Mouse (Mus musculus): ENCODE data around the gene Runx1. TPM values are rescaled to one million over a fixed set of nuclear protein-coding genes. Genes with fewer than 3 reads are reported as not detected.

Runx1 gene
- polyA plus RNA-seq, 1 experiment from 2014 or later, result 3.0 TPM

DNA sequence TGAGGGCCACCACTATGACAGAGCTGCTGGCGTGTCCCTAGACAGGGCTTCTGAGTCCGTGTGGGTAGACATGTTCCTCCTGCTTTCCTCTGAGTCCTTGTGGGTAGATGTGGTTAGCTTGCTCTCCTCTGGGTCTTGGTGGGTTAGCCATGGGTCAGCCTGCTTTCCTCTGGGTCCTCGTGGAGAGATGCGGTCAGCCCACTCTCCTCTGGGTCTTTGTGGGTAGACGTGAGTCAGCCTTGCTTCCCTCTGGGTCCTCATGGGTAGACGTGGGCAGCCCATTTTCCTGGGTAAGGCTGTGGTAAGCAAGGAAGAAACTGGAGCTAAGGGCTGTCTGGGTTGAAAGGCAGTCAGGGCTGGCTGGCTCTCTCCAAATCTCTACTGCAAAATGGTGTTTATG, 26.3 kb upstream of the Runx1 start:
- H3K4me1 ChIP-seq, result no peaks in the 10 kb centered on the region
- no peak for DNase-seq (ENCODE audit: low spot score)
- 88% methylated on average over 6 of the region's 6 CpGs for WGBS
- H3K9me3 ChIP-seq, result no peaks in the 10 kb centered on the region
- no peak overlapping the region for H3K4me3 ChIP-seq
- H3K36me3 ChIP-seq (replicated peaks), result no peaks in the 10 kb centered on the region
- no peaks in the 10 kb centered on the region; the same call in 1 of the 2 replicates for H3K27me3 ChIP-seq (replicated peaks; ENCODE audit: low read depth, poor library complexity, severe bottlenecking)
- no peak overlapping the region for H3K27ac ChIP-seq (replicated peaks)

DNA sequence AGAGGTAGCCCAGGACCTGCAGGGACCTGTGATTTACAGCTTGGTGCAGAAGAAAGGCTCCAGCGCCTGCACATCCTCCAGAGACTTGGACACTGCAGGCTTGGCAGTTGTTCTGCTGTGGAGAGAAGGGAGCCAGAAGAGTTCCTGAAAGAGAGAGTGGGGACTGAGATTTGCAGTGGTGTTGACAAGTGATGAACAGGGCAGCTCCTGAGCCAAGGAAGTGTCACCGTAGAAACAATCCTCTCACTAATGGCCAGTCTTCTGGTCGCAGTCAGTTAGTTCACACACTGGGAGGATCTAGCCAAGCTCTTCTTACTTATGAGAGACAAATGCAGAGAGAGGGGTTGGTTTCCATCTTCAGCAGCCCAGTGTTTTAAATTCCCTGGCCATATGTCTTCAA, 24.5 kb upstream of the Runx1 start:
- Histone ChIP-seq H3K4me1 (peaks cover 10% of the 10 kb centered on the region), H3K9me3 (no peaks in the 10 kb centered on the region), H3K27me3 (replicated peaks; ENCODE audit: low read depth, poor library complexity, severe bottlenecking) (no peaks in the 10 kb centered on the region; the same call in 1 of the 2 replicates), H3K36me3 (replicated peaks) (no peaks in the 10 kb centered on the region), H3K27ac (replicated peaks) (no peak overlapping the region), H3K4me3 (no peak overlapping the region)
- no peak for DNase-seq (ENCODE audit: low spot score)
- 79% methylated on average over 3 of the region's 3 CpGs for WGBS

DNA sequence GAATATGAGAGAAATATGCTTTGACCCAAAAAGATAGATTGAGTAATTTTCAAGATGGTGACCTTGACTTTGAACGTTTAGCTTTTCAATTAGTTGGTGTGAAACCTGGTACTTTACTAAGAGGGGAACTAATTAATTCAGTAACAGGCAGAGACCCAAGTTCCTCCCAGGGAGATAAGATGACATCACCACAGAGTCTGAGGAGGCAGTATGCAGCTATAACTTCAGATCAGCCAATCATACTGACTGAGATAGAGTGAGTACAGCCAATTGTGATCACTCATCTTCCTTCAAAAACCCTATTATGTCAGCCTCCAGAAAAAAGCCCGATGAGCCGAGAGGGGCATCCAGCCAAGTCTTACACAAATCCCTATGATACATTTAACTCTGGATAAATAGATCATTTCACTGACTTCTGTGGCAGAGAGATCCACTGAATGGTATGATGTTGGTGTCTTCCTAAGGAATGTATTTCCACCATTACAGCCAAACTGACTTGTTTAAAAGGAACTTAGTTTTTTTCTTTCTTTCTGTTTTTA, 21.9 kb upstream of the Runx1 start:
- Histone ChIP-seq H3K27ac (replicated peaks) (no peak overlapping the region), H3K9me3 (no peaks in the 10 kb centered on the region), H3K27me3 (replicated peaks; ENCODE audit: low read depth, poor library complexity, severe bottlenecking) (no peaks in the 10 kb centered on the region), H3K4me3 (no peak overlapping the region), H3K4me1 (peaks cover 16% of the 10 kb centered on the region), H3K36me3 (replicated peaks) (no peaks in the 10 kb centered on the region)
- DNase-seq (ENCODE audit: low spot score), result no peak
- WGBS, result 92% methylated on average over 3 of the region's 3 CpGs

DNA sequence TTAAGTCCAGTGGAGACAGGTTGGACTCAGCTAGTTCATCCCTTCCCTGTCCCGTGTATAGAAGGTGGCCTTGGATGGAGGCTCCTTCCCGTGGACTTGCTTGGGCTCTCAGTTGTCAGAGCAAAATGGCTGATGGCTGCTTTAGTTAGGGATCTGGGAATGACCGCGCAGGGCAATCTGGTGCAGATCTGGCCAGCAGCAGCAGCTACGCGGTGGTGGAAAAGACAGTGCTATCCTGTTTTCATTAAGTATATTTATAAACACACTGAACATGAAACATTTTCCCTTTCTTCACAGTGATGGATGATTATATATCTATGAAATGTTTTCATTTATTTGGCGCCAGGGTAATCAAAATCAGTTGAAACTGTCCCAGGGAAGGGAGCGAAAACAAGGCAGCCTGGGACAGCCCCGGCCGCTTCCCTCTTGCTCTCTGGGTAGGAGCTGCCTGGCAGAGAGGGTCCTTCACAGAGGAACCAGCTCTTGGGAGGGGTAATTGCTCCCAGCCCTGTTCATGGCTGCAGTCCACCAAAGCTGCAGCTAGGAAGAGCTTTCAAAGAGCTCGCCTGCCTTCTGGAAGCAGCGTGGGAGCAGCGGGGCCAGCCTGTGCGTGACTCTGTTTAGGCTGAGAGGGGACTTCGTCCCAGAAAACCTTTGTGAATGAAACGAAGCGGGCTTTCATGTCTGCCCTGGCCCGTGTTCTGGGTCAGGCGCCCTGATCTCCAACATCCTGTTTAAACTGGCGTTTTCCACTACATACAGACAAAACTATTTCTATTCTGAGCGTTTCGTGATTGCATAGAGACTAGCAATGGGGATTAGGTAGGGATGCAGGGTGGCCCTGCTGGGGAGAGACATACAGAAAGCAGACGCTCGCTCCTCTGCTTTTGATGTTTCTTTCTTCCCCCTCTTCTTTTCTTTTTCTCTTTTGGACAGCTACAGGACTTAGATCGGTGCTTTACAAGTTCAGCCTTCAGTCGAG, 19.6 kb upstream of the Runx1 start:
- peak overlapping the region; percentile 18; the same call in 1 of the 2 replicates for H3K4me3 ChIP-seq
- H3K9me3 ChIP-seq, result no peaks in the 10 kb centered on the region
- peak; percentile 66 for DNase-seq (ENCODE audit: low spot score)
- H3K27me3 ChIP-seq (replicated peaks; ENCODE audit: low read depth, poor library complexity, severe bottlenecking), result no peaks in the 10 kb centered on the region
- WGBS, result 51% methylated on average over 26 of the region's 26 CpGs
- H3K27ac ChIP-seq (replicated peaks), result peak overlapping the region; percentile 78
- peaks cover 16% of the 10 kb centered on the region for H3K4me1 ChIP-seq
- no peaks in the 10 kb centered on the region for H3K36me3 ChIP-seq (replicated peaks)

DNA sequence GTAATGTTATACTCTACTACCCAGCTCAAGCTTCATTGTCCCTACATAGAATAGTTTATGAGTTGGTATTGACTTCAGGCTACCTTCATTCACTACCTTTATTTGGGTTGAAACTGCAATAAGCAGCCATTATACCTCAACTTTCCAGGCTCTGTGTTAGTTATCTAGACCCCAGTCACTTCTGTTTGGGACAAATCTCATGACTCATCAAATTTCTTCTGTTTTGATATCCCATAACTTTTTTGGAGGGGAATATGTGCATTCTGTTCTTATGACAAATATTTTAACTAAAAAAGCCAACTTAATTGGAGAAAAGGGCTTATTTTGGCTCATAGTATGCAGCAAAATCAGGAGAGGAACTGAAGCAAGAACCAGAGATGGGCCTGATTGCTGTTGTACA, 12.8 kb upstream of the Runx1 start:
- H3K27me3 ChIP-seq (replicated peaks; ENCODE audit: low read depth, poor library complexity, severe bottlenecking), result peaks cover 4% of the 10 kb centered on the region; the same call in 1 of the 2 replicates
- no peak overlapping the region for H3K27ac ChIP-seq (replicated peaks)
- no peak overlapping the region for H3K4me3 ChIP-seq
- DNase-seq (ENCODE audit: low spot score), result no peak
- H3K4me1 ChIP-seq, result peaks cover 6% of the 10 kb centered on the region; the same call in 1 of the 2 replicates
- no peaks in the 10 kb centered on the region for H3K9me3 ChIP-seq
- H3K36me3 ChIP-seq (replicated peaks), result no peaks in the 10 kb centered on the region

DNA sequence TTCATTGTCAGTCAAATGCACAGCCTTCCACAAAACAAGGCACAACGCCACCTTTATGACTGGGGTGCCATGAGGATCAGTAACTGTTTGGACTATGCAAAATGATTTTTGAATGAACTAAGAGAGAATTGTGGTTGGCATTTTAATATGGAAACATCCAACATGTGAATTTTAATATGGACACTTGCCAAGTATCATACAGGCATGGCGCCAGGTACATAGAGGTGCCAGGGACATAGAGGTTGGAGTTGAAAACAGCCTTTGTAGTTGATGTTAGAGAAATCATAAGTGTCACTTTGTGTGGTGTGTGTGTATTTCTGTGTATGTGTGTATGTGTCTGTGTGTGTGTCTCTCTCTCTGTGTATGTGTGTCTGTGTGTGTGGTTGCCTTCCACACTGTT, 5.4 kb upstream of the Runx1 start:
- Histone ChIP-seq H3K9me3 (no peaks in the 10 kb centered on the region), H3K27ac (replicated peaks) (no peak overlapping the region), H3K4me1 (peaks cover 21% of the 10 kb centered on the region), H3K36me3 (replicated peaks) (no peaks in the 10 kb centered on the region), H3K27me3 (replicated peaks; ENCODE audit: low read depth, poor library complexity, severe bottlenecking) (peaks cover 13% of the 10 kb centered on the region; the same call in 1 of the 2 replicates), H3K4me3 (no peak overlapping the region)
- WGBS, result 93% methylated on average over 2 of the region's 2 CpGs
- DNase-seq (ENCODE audit: low spot score), result no peak

DNA sequence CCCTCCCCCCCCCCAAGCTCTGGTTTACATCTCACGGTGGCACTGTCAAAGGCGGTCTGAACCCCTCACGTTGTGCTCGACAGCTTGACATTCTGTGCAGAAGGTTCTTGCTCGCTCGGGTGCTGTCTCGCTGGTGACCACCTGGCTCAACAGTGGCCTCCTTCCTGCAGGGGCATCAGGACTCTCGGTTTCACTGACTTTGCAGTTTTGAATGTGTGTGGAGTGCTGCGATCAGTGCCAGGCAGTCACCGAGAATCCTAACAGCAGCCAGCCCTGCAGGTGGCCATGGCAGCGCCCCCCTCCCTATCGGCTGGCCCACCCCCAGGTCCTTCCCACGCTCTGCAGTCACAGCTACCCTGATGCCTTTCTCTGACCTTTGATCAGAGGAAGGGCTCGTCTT, 4.5 kb upstream of the Runx1 start:
- Histone ChIP-seq H3K27ac (replicated peaks) (no peak overlapping the region), H3K4me1 (peaks cover 20% of the 10 kb centered on the region), H3K4me3 (no peak overlapping the region), H3K9me3 (no peaks in the 10 kb centered on the region), H3K36me3 (replicated peaks) (no peaks in the 10 kb centered on the region), H3K27me3 (replicated peaks; ENCODE audit: low read depth, poor library complexity, severe bottlenecking) (0 out of 2 replicates have a peak, but pooled peaks cover 13% of the 10 kb centered on the region)
- 59% methylated on average over 14 of the region's 14 CpGs for WGBS
- DNase-seq (ENCODE audit: low spot score), result no peak

DNA sequence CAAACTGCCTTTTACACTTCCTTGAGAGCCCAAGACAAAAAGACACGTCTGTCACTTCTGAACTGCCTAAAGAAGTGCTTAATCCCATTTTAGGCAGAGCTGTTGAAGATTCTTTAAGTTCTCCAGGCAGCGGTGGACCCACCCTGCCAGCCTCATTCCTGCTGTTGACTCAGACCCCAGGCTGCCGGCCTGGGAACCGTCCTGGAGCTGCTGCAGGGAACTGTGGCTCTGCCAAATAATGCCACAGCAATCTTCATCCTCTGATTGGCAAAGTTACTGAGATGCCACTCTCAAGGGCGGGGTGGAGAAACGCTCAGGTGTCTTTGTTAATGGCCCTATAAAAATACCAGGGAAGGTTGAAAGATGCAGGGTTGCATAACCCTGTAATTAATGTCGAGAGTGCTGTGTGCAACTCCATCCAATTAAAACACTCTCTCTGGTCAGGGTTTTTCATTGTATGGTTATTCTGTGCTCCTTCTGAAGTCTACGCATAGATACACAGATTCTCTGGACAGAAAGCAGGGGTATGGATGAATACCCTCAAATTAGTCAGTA, 2.4 kb upstream of the Runx1 start:
- WGBS, result 53% methylated on average over 8 of the region's 8 CpGs
- DNase-seq (ENCODE audit: low spot score), result no peak
- no peak overlapping the region for H3K27ac ChIP-seq (replicated peaks)
- H3K4me3 ChIP-seq, result no peak overlapping the region
- 0 out of 2 replicates have a peak, but pooled peaks cover 10% of the 10 kb centered on the region for H3K27me3 ChIP-seq (replicated peaks; ENCODE audit: low read depth, poor library complexity, severe bottlenecking)
- H3K4me1 ChIP-seq, result peaks cover 23% of the 10 kb centered on the region
- no peaks in the 10 kb centered on the region for H3K36me3 ChIP-seq (replicated peaks)
- no peaks in the 10 kb centered on the region for H3K9me3 ChIP-seq

DNA sequence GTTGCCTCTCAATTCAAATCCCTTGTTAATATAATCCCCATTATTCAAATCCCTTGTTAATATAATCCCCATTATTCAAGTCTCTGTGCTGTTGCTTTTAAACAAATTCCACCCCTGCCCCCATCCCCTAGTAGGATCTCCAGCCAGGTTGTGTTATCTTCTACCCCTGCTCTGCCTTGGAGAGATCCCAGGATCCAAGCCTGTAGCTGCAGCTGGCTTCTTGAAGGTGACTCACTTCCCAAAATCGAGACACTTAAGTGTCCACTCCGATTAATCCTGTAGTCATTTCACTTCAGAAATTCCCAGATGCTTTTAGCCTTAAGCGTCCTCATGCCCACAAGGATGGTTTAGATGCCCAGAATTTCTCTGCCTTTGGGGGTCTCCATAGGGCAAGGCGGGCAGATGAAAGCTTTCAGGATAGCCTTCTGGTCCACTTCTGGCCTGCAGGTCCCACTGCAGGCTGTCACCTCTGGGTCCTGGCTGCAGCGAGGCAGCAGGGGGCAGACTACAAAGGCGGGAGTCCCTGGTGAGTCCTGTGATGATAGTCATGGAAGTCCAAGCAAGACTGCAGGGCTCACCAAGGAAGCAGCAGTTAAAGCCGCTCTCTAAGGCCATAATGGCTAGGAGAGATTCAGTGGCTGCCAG, 1.8 kb upstream of the Runx1 start:
- Histone ChIP-seq H3K4me3 (no peak overlapping the region), H3K27ac (replicated peaks) (no peak overlapping the region), H3K4me1 (peaks cover 29% of the 10 kb centered on the region), H3K27me3 (replicated peaks; ENCODE audit: low read depth, poor library complexity, severe bottlenecking) (0 out of 2 replicates have a peak, but pooled peaks cover 10% of the 10 kb centered on the region), H3K36me3 (replicated peaks) (no peaks in the 10 kb centered on the region), H3K9me3 (no peaks in the 10 kb centered on the region)
- peak; percentile 50 for DNase-seq (ENCODE audit: low spot score)
- WGBS, result 62% methylated on average over 7 of the region's 7 CpGs

DNA sequence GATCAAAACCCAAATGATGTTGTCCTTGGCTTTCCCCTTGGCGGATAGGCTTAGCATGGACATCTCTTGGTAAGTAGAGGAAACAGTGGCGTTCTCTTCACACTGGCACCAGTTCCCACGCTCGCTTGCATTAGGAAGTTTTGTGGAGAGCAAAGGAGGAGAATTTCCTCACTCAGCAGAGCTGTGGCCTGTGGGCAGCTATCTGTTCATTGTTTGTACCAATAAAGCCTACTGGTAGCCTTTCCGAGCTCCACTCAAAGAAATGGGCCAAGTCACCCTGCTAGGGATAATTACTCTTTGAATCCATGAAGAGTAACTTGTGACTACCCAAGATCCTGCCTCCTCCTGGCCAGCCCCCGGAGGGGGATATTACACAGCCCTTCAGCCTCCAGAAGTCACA, 734 bp upstream of the Runx1 start:
- 91% methylated on average over 6 of the region's 6 CpGs for whole genome bisulfite sequencing
- Histone ChIP-seq H3K27me3 (replicated peaks; ENCODE audit: low read depth, poor library complexity, severe bottlenecking) (0 out of 2 replicates have a peak, but pooled peaks cover 14% of the 10 kb centered on the region), H3K36me3 (replicated peaks) (no peaks in the 10 kb centered on the region), H3K27ac (replicated peaks) (no peak overlapping the region), H3K9me3 (no peaks in the 10 kb centered on the region), H3K4me1 (peaks cover 36% of the 10 kb centered on the region), H3K4me3 (no peak overlapping the region)
- DNase-seq (ENCODE audit: low spot score), result no peak

DNA sequence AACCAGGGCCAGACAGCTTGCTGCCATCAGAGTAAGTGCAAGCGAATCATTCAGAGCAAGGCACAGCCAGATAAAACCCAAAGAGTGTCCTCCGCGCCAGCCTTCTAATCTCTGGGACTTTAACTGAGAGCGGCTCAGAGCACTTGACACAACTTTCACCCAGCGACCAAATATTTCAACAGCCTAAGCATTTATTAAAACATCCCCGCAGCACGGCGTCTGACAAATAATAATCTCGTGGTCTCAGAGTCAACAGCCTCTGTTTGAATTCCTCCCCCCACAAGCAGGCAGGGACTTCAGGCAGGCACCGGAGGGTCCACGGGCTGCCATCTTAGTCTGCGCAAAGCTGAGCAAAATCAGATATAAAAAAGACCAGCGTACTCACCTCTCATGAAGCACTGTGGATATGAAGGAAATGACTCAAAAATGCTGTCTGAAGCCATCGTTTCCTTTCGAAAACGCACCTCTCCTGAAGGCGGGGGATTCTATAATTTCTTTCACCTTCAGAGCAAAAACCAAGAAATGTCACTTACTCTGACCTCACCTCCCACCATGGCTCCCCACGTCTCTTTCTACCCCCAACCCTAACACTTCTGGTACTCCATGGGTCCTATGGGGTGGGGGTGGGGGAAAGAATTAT, 625 bp downstream of the Runx1 start:
- WGBS, result 91% methylated on average over 18 of the region's 18 CpGs
- H3K4me1 ChIP-seq, result peaks cover 30% of the 10 kb centered on the region
- H3K36me3 ChIP-seq (replicated peaks), result no peaks in the 10 kb centered on the region
- no peaks in the 10 kb centered on the region for H3K9me3 ChIP-seq
- no peak for DNase-seq (ENCODE audit: low spot score)
- H3K27me3 ChIP-seq (replicated peaks; ENCODE audit: low read depth, poor library complexity, severe bottlenecking), result peaks cover 16% of the 10 kb centered on the region; the same call in 1 of the 2 replicates
- no peak overlapping the region for H3K4me3 ChIP-seq
- H3K27ac ChIP-seq (replicated peaks), result no peak overlapping the region

DNA sequence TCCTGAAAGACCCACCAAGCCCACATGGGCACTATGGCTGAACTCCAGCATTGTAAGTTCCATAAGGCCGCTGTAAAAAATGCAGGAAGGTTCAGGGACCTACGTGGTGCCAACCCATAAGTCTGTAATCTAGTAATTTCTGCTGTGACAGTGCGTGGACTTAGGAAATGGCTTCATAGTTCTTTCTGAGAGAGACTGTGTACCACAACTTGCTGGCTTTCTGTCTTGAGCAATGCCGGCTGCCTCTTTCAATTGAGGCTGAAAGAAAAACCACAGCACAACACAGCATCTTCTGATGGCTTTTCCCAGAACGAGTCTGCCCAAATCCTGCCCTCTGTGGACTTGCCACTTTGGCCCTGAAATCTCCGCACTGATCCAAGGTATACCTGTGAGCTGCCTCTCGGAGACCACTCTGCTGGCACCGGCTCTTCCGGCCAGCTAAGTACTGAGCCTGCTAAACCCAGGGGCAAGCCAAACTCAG, 1.2 kb downstream of the Runx1 start:
- no peak overlapping the region for H3K4me3 ChIP-seq
- no peak overlapping the region for H3K27ac ChIP-seq (replicated peaks)
- DNase-seq (ENCODE audit: low spot score), result no peak
- H3K27me3 ChIP-seq (replicated peaks; ENCODE audit: low read depth, poor library complexity, severe bottlenecking), result peaks cover 21% of the 10 kb centered on the region; the same call in 1 of the 2 replicates
- H3K36me3 ChIP-seq (replicated peaks), result no peaks in the 10 kb centered on the region
- WGBS, result 93% methylated on average over 9 of the region's 9 CpGs
- no peaks in the 10 kb centered on the region for H3K9me3 ChIP-seq
- peaks cover 27% of the 10 kb centered on the region for H3K4me1 ChIP-seq
